Mouse (Mus musculus) neural tube, embryonic 15.5 days (tissue): Measurements from ENCODE around the gene Abr. TPM values are rescaled to one million over a fixed set of nuclear protein-coding genes. Genes with fewer than 3 reads are reported as not detected.
A peak's percentile ranks its signal among the peaks of the same experiment; 100 is the strongest.

Source experiments
- ATAC-seq: fragments of 200-750 bp; cut with Nextera tagmentation; 2 replicates; pipeline ENCODE4 v1.8.0; 2017; ENCODE audit warnings: mild to moderate bottlenecking, moderate TSS enrichment, moderate library complexity; ENCODE audit not compliant: low FRiP score
- H3K27ac ChIP-seq: fragments of 300-500 bp; sonication (generic); replicated peaks from 2 replicates; pipeline ENCODE4 v1.5.1; 2015; ENCODE audit warnings: mild to moderate bottlenecking, inconsistent platforms
- H3K27me3 ChIP-seq: fragments of 300-500 bp; sonication (generic); replicated peaks from 2 replicates; pipeline ENCODE4 v1.6.1; 2015; ENCODE audit warnings: inconsistent platforms
- H3K36me3 ChIP-seq: fragments of 300-500 bp; sonication (generic); 2 replicates; pipeline ENCODE4 v1.6.1; 2015; ENCODE audit warnings: inconsistent platforms
- H3K4me1 ChIP-seq: fragments of 300-500 bp; sonication (generic); 2 replicates; pipeline ENCODE4 v1.6.1; 2015; ENCODE audit warnings: inconsistent platforms
- H3K4me2 ChIP-seq: fragments of 300-500 bp; sonication (generic); 2 replicates; pipeline ENCODE4 v1.6.1; 2015; ENCODE audit warnings: inconsistent platforms, mild to moderate bottlenecking, moderate library complexity
- H3K4me3 ChIP-seq: fragments of 300-500 bp; sonication (generic); replicated peaks from 2 replicates; pipeline ENCODE4 v1.5.1; 2015; ENCODE audit warnings: mild to moderate bottlenecking, inconsistent platforms
- H3K9ac ChIP-seq: fragments of 300-500 bp; sonication (generic); replicated peaks from 2 replicates; pipeline ENCODE4 v1.6.1; 2015; ENCODE audit warnings: mild to moderate bottlenecking, inconsistent platforms
- H3K9me3 ChIP-seq: fragments of 300-500 bp; sonication (generic); replicated peaks from 2 replicates; pipeline ENCODE4 v1.6.1; 2016; ENCODE audit warnings: inconsistent platforms
- WGBS: fragments of 180-500 bp; shearing (Covaris S2); methylation state at CpG from one replicate; pipeline ENCODE4 v1.1.7; 2015; ENCODE audit warnings: mixed read lengths; 5-methylcytosine and 5-hydroxymethylcytosine counted together
- polyA plus RNA-seq: library from polyadenylated mRNA; unstranded; fragments of >200 nt; fragmentation: Nextera tagmentation; extraction: Ambion mirVana; gene quantifications from 2 replicates; pipeline ENCODE4 v1.2.1, GENCODE M21; 2015

The Abr gene
- polyA plus RNA-seq, 1 experiment from 2014 or later, result 88.3 TPM

DNA sequence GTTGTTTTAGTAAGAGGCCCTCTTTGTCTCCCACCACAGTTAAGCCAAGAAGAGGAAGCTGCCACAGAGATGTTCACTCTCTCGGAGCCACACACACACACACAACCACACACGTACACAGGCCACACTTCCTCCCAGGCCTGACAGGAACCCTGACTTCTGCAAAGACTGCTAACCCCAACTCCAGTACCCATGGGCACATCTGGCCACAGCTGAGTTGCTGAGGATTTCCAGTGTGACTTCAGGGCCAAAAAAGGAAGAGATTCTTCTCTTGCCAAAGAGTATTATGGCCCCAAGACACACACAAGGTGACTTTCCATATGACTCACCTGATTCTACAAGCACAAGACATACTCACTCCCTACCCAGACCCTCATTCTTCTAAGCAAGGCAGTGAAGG, 34.1 kb downstream of the Abr start:
- 94% methylated on average over 2 of the region's 2 CpGs for WGBS
- no peak for ATAC-seq
- H3K27ac ChIP-seq, result no peak overlapping the region
- no peak overlapping the region for H3K4me3 ChIP-seq
- H3K27me3 ChIP-seq, result no peaks in the 10 kb centered on the region
- no peaks in the 10 kb centered on the region for H3K9me3 ChIP-seq
- no peaks in the 10 kb centered on the region for H3K4me1 ChIP-seq
- H3K4me2 ChIP-seq, result no peak overlapping the region
- no peaks in the 10 kb centered on the region for H3K36me3 ChIP-seq
- no peak overlapping the region for H3K9ac ChIP-seq

DNA sequence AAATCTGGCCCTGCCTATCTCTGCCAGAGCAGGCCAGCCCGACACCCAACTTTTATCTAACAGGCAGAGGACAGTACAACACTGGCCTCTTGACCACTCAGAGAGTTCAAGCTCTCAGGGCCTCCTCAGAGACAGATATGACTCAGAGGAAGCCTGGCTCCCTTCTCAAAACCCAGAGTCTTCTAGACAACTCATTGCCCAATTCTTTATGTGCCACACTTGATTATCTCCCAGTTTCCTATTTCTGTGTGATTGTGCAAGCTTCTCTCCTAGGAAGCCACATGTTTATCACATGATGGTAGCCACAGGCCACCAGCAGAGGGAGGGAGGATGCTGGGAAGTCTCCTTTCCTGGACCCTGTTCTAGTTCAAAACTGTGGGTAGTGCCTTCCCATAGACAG, 34.8 kb downstream of the Abr start:
- Histone ChIP-seq H3K9ac (no peak overlapping the region), H3K27ac (no peak overlapping the region), H3K27me3 (no peaks in the 10 kb centered on the region), H3K36me3 (no peaks in the 10 kb centered on the region), H3K9me3 (no peaks in the 10 kb centered on the region), H3K4me1 (no peaks in the 10 kb centered on the region), H3K4me2 (no peak overlapping the region), H3K4me3 (no peak overlapping the region)
- 94% methylated on average over 1 of the region's 1 CpGs for WGBS
- no peak for ATAC-seq

DNA sequence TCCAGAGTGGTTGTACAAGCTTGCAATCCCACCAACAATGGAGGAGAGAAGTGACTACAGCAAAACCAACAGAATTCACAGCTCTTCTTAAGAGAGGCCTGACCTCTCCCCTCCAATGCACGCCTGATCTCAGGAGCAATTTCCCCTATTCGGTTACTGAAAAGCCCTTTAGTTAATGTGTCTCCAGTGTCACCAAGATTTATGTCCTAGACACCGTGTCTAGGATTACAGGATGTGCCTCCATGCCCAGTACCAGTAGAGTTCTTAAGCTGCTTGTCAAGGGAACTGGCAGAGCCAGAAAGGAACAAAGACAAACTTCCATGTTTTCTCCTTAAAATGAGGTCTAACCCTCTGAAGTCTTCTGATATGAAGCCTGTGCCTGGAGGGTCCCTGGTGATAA, 36.0 kb downstream of the Abr start:
- Histone ChIP-seq H3K27ac (no peak overlapping the region), H3K4me1 (no peaks in the 10 kb centered on the region), H3K4me2 (no peak overlapping the region), H3K27me3 (no peaks in the 10 kb centered on the region), H3K4me3 (no peak overlapping the region), H3K9me3 (no peaks in the 10 kb centered on the region), H3K9ac (no peak overlapping the region), H3K36me3 (no peaks in the 10 kb centered on the region)
- WGBS, result 11% methylated on average over 3 of the region's 3 CpGs
- no peak for ATAC-seq

DNA sequence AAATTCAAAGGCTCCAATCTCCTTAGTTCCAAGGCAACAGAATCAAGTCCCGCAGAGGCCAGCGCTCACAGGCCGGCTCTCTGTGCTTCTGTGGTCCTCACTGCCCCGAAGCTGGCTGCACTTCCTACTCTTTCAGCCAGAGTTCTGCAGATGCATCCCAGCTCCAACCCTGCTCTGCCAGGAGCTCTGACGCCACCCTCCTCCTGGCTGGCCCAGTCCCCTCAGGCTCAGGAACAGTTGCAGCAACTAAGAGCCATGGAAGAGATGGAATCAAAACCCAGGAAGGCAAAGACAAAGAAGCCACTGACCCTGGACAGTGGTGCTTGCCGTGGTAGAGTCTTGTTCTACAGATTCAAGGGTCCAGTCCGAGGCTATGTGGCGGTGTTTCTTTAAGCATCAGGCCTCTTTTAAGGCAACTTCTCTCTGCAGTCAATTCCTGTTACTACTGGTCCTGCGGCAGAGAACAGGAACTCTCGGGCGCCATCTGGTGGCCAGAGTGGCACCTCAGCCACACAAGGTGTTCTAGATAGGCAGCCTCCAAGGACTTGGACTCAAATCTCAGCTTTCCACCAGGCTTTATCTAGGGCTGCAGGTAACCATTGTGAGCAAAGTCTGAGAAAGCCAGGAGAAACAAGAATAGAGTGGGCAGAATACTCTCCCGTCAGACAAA, 44.4 kb downstream of the Abr start:
- 36% methylated on average over 12 of the region's 12 CpGs for WGBS
- H3K9me3 ChIP-seq, result no peaks in the 10 kb centered on the region
- peak; percentile 74; the same call in 1 of the 2 replicates for ATAC-seq
- H3K4me1 ChIP-seq, result no peaks in the 10 kb centered on the region; the same call in 1 of the 2 replicates
- no peak overlapping the region for H3K9ac ChIP-seq
- no peak overlapping the region for H3K4me2 ChIP-seq
- H3K27ac ChIP-seq, result no peak overlapping the region
- H3K36me3 ChIP-seq, result no peaks in the 10 kb centered on the region
- H3K4me3 ChIP-seq, result no peak overlapping the region
- no peaks in the 10 kb centered on the region; the same call in 1 of the 2 replicates for H3K27me3 ChIP-seq

DNA sequence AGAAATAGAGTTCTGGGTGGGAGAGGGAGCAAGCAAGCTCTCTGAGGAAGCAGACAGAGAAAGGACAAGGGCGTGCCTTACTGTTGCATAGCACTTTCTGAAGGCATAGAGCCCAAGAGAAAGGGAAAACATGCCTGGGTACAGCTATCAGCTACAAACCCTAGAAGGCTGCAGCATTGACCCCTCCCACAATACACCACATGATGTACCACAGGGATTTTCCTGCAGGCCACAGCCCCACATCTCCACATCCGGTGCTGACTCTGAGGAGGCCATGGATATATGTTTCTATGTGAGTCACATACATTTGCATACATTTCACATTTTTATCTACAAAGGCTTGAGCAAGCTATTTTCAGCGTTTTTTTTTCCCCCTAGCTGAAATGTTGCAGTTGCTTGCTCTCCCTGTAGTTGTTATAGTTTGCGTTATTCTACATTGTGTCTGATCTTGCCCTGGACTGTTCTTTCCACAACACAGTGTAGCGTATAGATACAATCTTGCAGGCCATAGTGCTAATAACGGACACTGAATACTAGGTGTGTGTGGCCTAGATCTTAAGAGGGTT, 49.2 kb downstream of the Abr start:
- H3K4me2 ChIP-seq, result no peak overlapping the region
- no peaks in the 10 kb centered on the region for H3K9me3 ChIP-seq
- H3K4me3 ChIP-seq, result no peak overlapping the region
- no peaks in the 10 kb centered on the region for H3K36me3 ChIP-seq
- ATAC-seq, result no peak
- no peak overlapping the region for H3K27ac ChIP-seq
- peaks cover 35% of the 10 kb centered on the region for H3K4me1 ChIP-seq
- H3K9ac ChIP-seq, result no peak overlapping the region
- 86% methylated on average over 6 of the region's 6 CpGs for WGBS
- no peaks in the 10 kb centered on the region; the same call in 1 of the 2 replicates for H3K27me3 ChIP-seq

DNA sequence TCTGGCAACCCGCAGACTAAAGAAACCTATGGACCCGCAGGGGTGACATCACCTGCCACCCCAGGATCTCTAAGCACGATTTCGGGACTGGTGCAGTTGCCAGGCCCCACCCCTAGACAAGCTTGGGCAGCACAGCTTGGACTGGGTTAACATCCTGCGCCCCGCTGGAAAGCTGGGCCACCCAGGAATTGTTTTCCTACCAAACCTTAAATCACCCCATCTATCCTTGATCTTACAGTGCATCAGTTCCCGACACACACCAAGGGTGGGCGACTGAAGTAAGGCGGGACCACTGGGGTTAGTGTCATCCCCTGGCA, 50.5 kb downstream of the Abr start:
- Histone ChIP-seq H3K9me3 (no peaks in the 10 kb centered on the region), H3K27ac (peak overlapping the region; percentile 72)
- ATAC-seq, result no peak; the same call in 1 of the 2 replicates

DNA sequence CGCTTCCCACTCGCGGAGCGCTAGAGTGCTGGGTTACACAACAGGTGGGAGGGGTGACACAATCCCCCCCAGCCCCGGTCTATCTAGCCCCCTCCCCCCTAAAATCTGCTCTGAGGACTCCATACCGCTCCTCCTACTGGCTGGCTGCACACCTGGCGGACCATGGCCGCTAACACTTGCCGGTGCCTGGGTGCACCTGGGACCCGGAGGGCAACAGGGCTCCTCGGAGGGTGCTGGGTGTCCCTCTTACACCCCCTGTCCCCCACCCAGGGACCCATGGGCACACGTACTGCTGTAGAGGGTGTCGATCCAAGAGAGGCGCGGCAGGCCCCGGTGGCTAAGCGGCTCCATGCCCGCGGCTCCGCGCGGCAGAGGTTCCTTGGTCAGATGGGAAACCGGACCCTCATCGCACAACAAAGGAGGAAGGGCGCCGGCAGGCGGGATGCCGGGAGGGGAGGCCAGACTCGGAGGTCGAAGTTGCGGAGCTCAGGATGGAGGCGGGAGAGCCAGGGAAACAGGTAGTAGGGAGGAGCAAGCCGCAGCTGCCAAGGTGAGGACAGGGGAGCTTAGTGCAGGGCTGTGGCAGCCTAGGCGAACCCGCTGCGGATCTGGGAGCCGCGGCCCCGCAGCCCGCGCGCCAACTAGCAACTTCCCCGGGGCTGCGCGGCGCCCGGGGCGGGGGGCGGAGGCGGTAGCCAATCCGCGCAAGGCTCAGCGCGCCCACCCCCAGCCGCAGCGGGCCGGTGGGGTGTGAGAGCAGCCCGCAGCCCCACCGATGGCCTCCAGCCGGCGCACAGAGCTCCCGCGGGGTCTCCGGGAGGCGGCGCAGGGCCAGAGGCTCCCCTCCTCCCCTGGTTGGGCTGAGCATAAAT, 51.1 kb downstream of the Abr start:
- Histone ChIP-seq H3K27me3 (no peaks in the 10 kb centered on the region; the same call in 1 of the 2 replicates), H3K4me3 (peak overlapping the region; percentile 73), H3K36me3 (no peaks in the 10 kb centered on the region), H3K9me3 (no peaks in the 10 kb centered on the region), H3K27ac (peak overlapping the region; percentile 72), H3K9ac (peak overlapping the region; percentile 76), H3K4me2 (peak overlapping the region; percentile 91), H3K4me1 (peaks cover 48% of the 10 kb centered on the region)
- WGBS, result under 1% methylated on average over 62 of the region's 66 CpGs
- ATAC-seq, result peak; percentile 86

More for the DNA sequence above, 50.5 kb downstream of the Abr start:
- WGBS, result 7% methylated on average over 9 of the region's 9 CpGs
- Histone ChIP-seq H3K36me3 (no peaks in the 10 kb centered on the region), H3K4me3 (peak overlapping the region; percentile 73), H3K27me3 (no peaks in the 10 kb centered on the region; the same call in 1 of the 2 replicates), H3K4me1 (peaks cover 42% of the 10 kb centered on the region), H3K4me2 (peak overlapping the region; percentile 91), H3K9ac (peak overlapping the region; percentile 76)

DNA sequence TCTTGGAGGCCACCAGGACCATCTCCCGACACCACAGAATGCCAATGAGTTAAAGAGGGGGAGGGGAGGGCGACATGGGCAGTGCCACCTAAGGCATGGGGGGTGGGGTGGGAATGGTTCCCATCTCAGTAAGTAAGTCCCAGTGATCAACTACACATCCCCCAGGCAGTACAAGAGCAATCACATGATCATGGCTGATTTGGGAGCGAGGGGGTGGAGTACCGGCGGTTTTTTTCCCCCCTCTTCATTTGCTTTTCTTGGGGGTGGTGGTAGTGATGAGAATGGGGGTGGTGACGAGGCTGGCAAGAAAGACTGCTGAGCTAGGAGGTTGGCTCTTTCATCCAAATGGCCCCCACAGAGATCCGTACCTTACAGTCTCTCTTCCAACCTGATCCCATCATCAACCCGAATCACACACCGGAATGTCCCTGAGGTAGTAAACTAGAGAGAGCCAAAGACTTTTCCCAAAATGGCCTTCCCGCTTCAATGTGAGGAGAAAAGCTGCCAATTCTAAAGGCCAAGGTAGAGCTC, 51.8 kb downstream of the Abr start:
- WGBS, result 8% methylated on average over 10 of the region's 10 CpGs
- Histone ChIP-seq H3K4me3 (peak overlapping the region; percentile 73), H3K27ac (peak overlapping the region; percentile 72; the same call in 1 of the 2 replicates), H3K9ac (peak overlapping the region; percentile 76), H3K4me1 (peaks cover 55% of the 10 kb centered on the region), H3K9me3 (no peaks in the 10 kb centered on the region), H3K4me2 (peak overlapping the region; percentile 91), H3K27me3 (no peaks in the 10 kb centered on the region; the same call in 1 of the 2 replicates), H3K36me3 (no peaks in the 10 kb centered on the region)
- peak; percentile 3; the same call in 1 of the 2 replicates for ATAC-seq

DNA sequence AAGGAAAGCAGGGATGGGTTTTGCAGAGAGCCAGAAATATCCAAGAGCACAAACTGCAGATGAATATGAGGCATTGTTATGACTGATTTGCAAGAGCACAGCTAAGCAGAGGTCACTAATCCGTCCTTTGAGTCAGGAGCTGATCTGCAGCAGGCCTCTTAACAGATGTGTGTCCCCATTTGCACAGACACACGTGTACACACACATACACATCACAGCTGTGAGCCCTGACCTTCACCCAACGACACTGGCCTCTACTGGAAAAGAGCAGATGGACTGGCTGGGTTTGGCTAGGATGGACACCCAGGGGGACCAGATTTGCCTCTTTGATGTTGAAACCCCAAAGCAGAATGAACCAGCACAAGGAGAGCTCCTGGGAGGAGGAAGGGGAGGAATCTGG, 52.7 kb downstream of the Abr start:
- WGBS, result 46% methylated on average over 3 of the region's 3 CpGs
- H3K4me2 ChIP-seq, result peak overlapping the region; percentile 91
- H3K9me3 ChIP-seq, result no peaks in the 10 kb centered on the region
- no peak overlapping the region for H3K27ac ChIP-seq
- peaks cover 63% of the 10 kb centered on the region for H3K4me1 ChIP-seq
- H3K27me3 ChIP-seq, result no peaks in the 10 kb centered on the region; the same call in 1 of the 2 replicates
- H3K9ac ChIP-seq, result peak overlapping the region; percentile 76
- no peaks in the 10 kb centered on the region for H3K36me3 ChIP-seq
- no peak for ATAC-seq
- peak overlapping the region; percentile 73 for H3K4me3 ChIP-seq

DNA sequence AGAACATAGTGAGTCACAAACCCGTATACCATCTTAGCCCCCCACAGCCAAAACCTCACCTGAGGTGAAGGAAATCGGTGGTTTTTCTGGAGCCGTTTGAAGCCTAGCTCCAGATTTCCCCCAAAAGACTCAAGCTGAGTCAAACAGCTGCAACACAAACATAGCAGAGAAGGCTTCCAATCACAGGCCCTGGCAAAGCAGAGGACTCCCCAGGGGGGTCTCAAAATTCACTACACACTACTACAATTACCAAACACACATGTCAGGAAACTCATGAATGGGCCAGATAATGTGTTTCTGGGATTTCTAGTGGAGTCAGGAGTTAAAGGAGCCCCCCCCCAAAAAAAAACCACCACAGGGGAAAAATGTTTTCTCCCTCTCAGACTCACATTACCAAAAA, 56.0 kb downstream of the Abr start:
- H3K27me3 ChIP-seq, result no peaks in the 10 kb centered on the region

DNA sequence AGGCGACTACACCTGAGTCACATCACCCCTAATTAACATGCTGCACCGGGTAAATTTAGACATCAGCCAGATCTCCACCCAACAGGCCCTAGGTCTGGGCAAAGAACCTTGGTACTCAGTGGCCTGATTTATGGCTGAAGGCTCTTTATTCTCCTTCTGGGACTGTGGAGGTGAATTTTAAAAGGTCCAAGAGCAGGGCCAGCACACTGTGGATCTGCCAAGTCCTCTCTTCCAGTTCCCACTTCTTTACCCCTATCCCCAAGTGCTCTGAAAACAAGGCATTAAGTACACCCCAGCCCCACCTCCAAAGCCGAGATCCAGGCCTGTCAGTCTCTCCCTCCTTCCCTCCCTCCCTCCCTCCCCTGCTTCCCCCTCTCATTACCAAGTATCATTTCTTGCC, 59.5 kb downstream of the Abr start:
- H3K4me1 ChIP-seq, result peaks cover 41% of the 10 kb centered on the region
- H3K36me3 ChIP-seq, result no peaks in the 10 kb centered on the region
- no peak overlapping the region for H3K4me2 ChIP-seq
- 0 out of 2 replicates have a peak overlapping the region, but pooled peaks have one; percentile 35 for H3K27ac ChIP-seq
- 0 out of 2 replicates have a peak, but pooled peaks have one; percentile 50 for ATAC-seq
- no peak overlapping the region for H3K9ac ChIP-seq
- 27% methylated on average over 3 of the region's 3 CpGs for WGBS
- H3K4me3 ChIP-seq, result no peak overlapping the region
- no peaks in the 10 kb centered on the region for H3K9me3 ChIP-seq
- H3K27me3 ChIP-seq, result no peaks in the 10 kb centered on the region

More for the DNA sequence above, 56.0 kb downstream of the Abr start:
- H3K27ac ChIP-seq, result no peak overlapping the region
- no peak for ATAC-seq
- H3K9ac ChIP-seq, result no peak overlapping the region
- peaks cover 67% of the 10 kb centered on the region for H3K4me1 ChIP-seq
- H3K9me3 ChIP-seq, result no peaks in the 10 kb centered on the region
- WGBS, result 43% methylated on average over 3 of the region's 3 CpGs
- H3K36me3 ChIP-seq, result no peaks in the 10 kb centered on the region
- no peak overlapping the region for H3K4me3 ChIP-seq
- no peak overlapping the region for H3K4me2 ChIP-seq
